Mouse (Mus musculus) c-Kit-positive CD71-positive TER-119-positive erythroid progenitor cells, embryonic 14.5 days (primary cell): Measurements from ENCODE around the gene Slc25a43.
"Not testable (repeated sequence)": the region's sequence is repeated elsewhere in the genome, so short reads cannot be mapped to it uniquely, and the experiment has no call there.

Source experiments
- DNase-seq: peaks from one replicate; pipeline ENCODE4 v3.0.0-alpha.2; 2013; ENCODE audit warnings: low spot score

Slc25a43 gene

GRCm38 (mm10) chrX:36789360-36789759 lies 45.9 kb downstream of the Slc25a43 start:
- no peak for DNase-seq

- no peak for DNase-seq
Observed at GRCm38 (mm10) chrX:36794571-36794970, 51.1 kb downstream of the Slc25a43 start.

- peak; percentile 73 for DNase-seq
Observed at GRCm38 (mm10) chrX:36795424-36796162, 52.1 kb downstream of the Slc25a43 start, which contains the start of gene Slc25a5. Slc25a5 (plus strand) TSS chrX:36795651.

GRCm38 (mm10) chrX:36796163-36796581 lies 52.7 kb downstream of the Slc25a43 start:
- DNase-seq = peak; percentile 74

- DNase-seq = not testable (repeated sequence)
Observed at GRCm38 (mm10) chrX:36796734-36797133, 53.3 kb downstream of the Slc25a43 start.

- no peak for DNase-seq
Observed at GRCm38 (mm10) chrX:36799131-36799879, 55.8 kb downstream of the Slc25a43 start.

GRCm38 (mm10) chrX:36803189-36803588 lies 59.7 kb downstream of the Slc25a43 start:
- DNase-seq = no peak

- DNase-seq = no peak
Observed at GRCm38 (mm10) chrX:36804196-36804595, 60.7 kb downstream of the Slc25a43 start.

- no peak for DNase-seq
Observed at GRCm38 (mm10) chrX:36805466-36806235, 62.2 kb downstream of the Slc25a43 start.

- peak; percentile 82 for DNase-seq
Observed at GRCm38 (mm10) chrX:36807360-36808317, 64.2 kb downstream of the Slc25a43 start.

GRCm38 (mm10) chrX:36808318-36808683 lies 64.8 kb downstream of the Slc25a43 start:
- no peak for DNase-seq

- DNase-seq = no peak
Observed at GRCm38 (mm10) chrX:36811377-36811776, 67.9 kb downstream of the Slc25a43 start.

GRCm38 (mm10) chrX:36814161-36814836 lies 70.8 kb downstream of the Slc25a43 start:
- no peak for DNase-seq

- DNase-seq = no peak
Observed at GRCm38 (mm10) chrX:36815022-36815421, 71.6 kb downstream of the Slc25a43 start.

GRCm38 (mm10) chrX:36815439-36815838 lies 72.0 kb downstream of the Slc25a43 start:
- DNase-seq = no peak

GRCm38 (mm10) chrX:36816368-36816899 lies 73.0 kb downstream of the Slc25a43 start:
- DNase-seq = no peak

- no peak for DNase-seq
Observed at GRCm38 (mm10) chrX:36816953-36817441, 73.5 kb downstream of the Slc25a43 start.

- no peak for DNase-seq
Observed at GRCm38 (mm10) chrX:36819575-36819974, 76.1 kb downstream of the Slc25a43 start.

GRCm38 (mm10) chrX:36820201-36820600 lies 76.7 kb downstream of the Slc25a43 start:
- DNase-seq = peak; percentile 53
